Mouse (Mus musculus) heart, adult 10 weeks (tissue): ENCODE results near the gene Dscam. TPM values are rescaled to one million over a fixed set of nuclear protein-coding genes. Genes with fewer than 3 reads are reported as not detected.

Experiments
- polyA plus RNA-seq: library from polyadenylated mRNA; stranded (reverse); fragments of 350-450 nt; fragmentation: Illumina TruSeq; extraction: RNeasy Lipid Tissue Mini Kit (QIAGEN cat#74804); gene quantifications from one replicate; pipeline ENCODE4 v1.2.3, GENCODE M21; 2014; ENCODE audit warnings: low read depth, low replicate concordance

The Dscam gene
- not detected for polyA plus RNA-seq

GRCm38 (mm10) chr16:97170513-97171081 lies at the start of gene Dscam:
Dscam (minus strand) TSS chr16:97170752.

Other genes starting within 250 kb of the Dscam start
- 8.9 TPM for gene Bace2, start 186.0 kb upstream of the Dscam start, polyA plus RNA-seq